Mouse (Mus musculus): Measurements from ENCODE around the gene H1fx.
A peak's percentile ranks its signal among the peaks of the same experiment; 100 is the strongest.
"Not testable (repeated sequence)": the region's sequence is repeated elsewhere in the genome, so short reads cannot be mapped to it uniquely, and the experiment has no call there.

H1fx gene

GRCm38 (mm10) chr6:87980374-87981029, 935 bp downstream of the H1fx start:
- peak; percentile 42 for DNase-seq (ENCODE audit: low spot score)

- no peak for DNase-seq (ENCODE audit: low spot score)
Observed at GRCm38 (mm10) chr6:87979728-87980127, 1.7 kb downstream of the H1fx start.

- DNase-seq (ENCODE audit: low spot score): no peak
Observed at GRCm38 (mm10) chr6:87970041-87970440, 11.4 kb downstream of the H1fx start.

GRCm38 (mm10) chr6:87962457-87962856, 19.0 kb downstream of the H1fx start:
- DNase-seq (ENCODE audit: low spot score): not testable (repeated sequence)

DNA sequence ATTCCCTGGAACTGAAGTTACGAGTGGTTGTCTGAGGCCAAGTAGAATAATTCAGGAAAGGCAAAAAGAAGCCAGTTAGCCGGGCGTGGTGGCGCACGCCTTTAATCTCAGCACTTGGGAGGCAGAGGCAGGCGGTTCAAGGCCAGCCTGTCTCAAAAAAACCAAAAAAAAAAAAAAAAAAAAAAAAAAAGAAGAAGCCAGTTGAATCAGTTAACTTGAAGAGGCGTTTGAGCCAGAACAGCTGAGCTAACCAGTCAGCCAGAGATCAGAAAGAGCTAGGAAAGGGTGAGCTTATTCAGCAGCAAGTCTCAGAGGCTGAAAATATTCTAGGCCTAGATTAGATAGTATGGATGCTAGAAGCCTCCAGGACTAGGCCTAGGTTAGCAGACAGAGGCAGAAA, 39.3 kb downstream of the H1fx start:
- no peak for DNase-seq (ENCODE audit: low spot score)

DNA sequence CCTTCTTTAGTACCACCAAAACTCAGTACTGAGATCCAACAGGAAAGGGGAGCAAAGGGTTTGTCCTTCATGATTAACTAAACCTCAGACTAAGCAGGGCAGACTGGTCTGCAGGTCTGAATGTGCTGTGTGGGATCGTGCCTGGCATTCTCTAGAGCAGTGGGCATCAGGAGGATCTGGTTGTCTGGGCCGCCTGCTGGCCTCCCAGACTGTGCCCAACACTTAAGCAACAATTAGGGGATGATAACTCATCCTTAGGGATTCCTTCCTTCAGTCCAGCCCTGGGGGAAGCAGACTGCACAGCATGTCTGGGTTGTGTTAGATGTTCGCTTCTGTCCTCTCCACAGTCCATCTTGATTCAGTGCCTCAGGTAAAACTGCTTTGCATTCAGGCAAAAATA, 42.5 kb downstream of the H1fx start:
- DNase-seq (ENCODE audit: low spot score): no peak

DNA sequence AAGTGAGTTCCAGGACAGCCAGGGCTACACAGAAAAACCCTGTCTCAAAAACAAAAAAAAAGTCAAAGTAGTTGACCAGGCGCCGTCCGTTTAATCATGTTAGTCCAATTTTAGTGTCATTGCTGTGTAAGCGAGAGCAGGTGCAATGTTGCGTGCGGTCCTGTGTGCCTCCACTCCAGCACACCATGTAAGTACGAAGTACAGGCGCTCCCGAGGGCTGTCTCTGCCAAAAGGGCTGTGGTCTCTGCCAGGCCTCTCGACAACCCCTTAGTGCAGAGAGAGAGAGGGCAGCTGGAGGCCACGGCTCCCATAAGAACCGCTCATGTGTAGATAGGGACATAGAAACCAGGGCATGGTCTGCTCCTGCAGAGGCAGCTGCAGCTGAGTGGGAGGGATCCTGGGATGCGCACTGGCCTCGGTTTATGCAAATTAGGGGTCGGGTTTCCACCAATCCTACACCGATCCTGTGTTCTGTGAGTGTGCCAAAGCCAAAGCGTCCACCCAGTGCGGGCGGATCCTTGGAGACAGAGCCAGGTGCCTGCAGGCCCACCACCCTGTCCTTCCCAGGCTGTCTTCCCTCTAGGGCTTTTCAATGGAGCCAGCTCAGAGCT, 44.2 kb downstream of the H1fx start:
- no peak for DNase-seq (ENCODE audit: low spot score)

DNA sequence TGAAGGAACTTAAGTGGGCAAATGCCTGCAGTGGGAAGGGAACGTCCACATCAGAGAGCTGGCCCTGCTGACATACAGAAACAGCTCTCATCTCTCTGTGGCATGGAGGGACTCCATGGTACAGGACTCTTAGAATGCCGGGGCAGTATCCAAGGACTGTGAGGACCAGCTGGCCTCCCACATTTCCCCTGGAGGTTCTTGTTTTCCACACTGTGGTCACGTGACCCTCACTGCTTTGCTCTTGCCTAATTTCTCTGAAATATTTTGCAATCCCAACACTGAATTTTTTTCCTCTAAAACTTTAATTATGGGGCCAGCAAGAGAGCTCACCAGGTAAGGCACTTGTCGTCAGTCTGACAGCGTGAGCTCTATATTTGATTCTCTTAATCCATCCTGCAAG, 46.4 kb downstream of the H1fx start:
- DNase-seq (ENCODE audit: low spot score): peak; percentile 23
